Mouse (Mus musculus) heart, embryonic 12.5 days (tissue): ENCODE data around the gene Zfp12. TPM values are rescaled to one million over a fixed set of nuclear protein-coding genes. Genes with fewer than 3 reads are reported as not detected.

Experiments used
- ATAC-seq: fragments of 200-750 bp; cut with Nextera tagmentation; 2 replicates; pipeline ENCODE4 v1.8.0; 2017; ENCODE audit warnings: moderate TSS enrichment, moderate library complexity; ENCODE audit not compliant: insufficient number of reproducible peaks, low FRiP score
- H3K27ac ChIP-seq: fragments of 300-500 bp; sonication (generic); 2 replicates; pipeline ENCODE4 v1.5.1; 2016; ENCODE audit warnings: mild to moderate bottlenecking, moderate library complexity; ENCODE audit not compliant: poor library complexity, severe bottlenecking
- H3K27me3 ChIP-seq: fragments of 300-500 bp; sonication (generic); replicated peaks from 2 replicates; pipeline ENCODE4 v1.6.1; 2016; ENCODE audit warnings: mild to moderate bottlenecking, moderate library complexity
- H3K36me3 ChIP-seq: fragments of 300-500 bp; sonication (generic); 2 replicates; pipeline ENCODE4 v1.6.1; 2016; ENCODE audit warnings: mild to moderate bottlenecking, moderate library complexity
- H3K4me1 ChIP-seq: fragments of 300-500 bp; sonication (generic); replicated peaks from 2 replicates; pipeline ENCODE4 v1.6.1; 2016; ENCODE audit warnings: mild to moderate bottlenecking
- H3K4me2 ChIP-seq: fragments of 300-500 bp; sonication (generic); 2 replicates; pipeline ENCODE4 v1.6.1; 2016; ENCODE audit warnings: mild to moderate bottlenecking, moderate library complexity
- H3K4me3 ChIP-seq: fragments of 300-500 bp; sonication (generic); 2 replicates; pipeline ENCODE4 v1.5.1; 2016; ENCODE audit warnings: mild to moderate bottlenecking
- H3K9ac ChIP-seq: fragments of 300-500 bp; sonication (generic); 2 replicates; pipeline ENCODE4 v1.6.1; 2016; ENCODE audit warnings: mild to moderate bottlenecking, moderate library complexity
- H3K9me3 ChIP-seq: fragments of 300-500 bp; sonication (generic); replicated peaks from 2 replicates; pipeline ENCODE4 v1.6.1; 2016; ENCODE audit warnings: mild to moderate bottlenecking, moderate library complexity
- WGBS: fragments of 180-500 bp; shearing (Covaris S2); methylation state at CpG from one replicate; pipeline ENCODE4 v1.1.7; 2016; 5-methylcytosine and 5-hydroxymethylcytosine counted together
- polyA plus RNA-seq: library from polyadenylated mRNA; unstranded; fragments of >200 nt; fragmentation: Nextera tagmentation; extraction: Ambion mirVana; gene quantifications from 2 replicates; pipeline ENCODE4 v1.2.1, GENCODE M21; 2016

Gene Zfp12
- polyA plus RNA-seq, 1 experiment from 2014 or later, result 11.3 TPM

- peaks cover 97% of the 10 kb centered on the region for H3K27me3 ChIP-seq
- H3K27ac ChIP-seq, result no peak overlapping the region
- peaks cover 24% of the 10 kb centered on the region for H3K4me1 ChIP-seq
- no peaks in the 10 kb centered on the region for H3K36me3 ChIP-seq
- peak overlapping the region; percentile 72 for H3K4me2 ChIP-seq
- H3K9ac ChIP-seq, result no peak overlapping the region
- H3K4me3 ChIP-seq, result peak overlapping the region; percentile 40
- no peaks in the 10 kb centered on the region; the same call in 1 of the 2 replicates for H3K9me3 ChIP-seq
- 12% methylated on average over 9 of the region's 9 CpGs for WGBS
- no peak for ATAC-seq
Observed at GRCm38 (mm10) chr5:143288378-143288911, 53.5 kb downstream of the Zfp12 start.

DNA sequence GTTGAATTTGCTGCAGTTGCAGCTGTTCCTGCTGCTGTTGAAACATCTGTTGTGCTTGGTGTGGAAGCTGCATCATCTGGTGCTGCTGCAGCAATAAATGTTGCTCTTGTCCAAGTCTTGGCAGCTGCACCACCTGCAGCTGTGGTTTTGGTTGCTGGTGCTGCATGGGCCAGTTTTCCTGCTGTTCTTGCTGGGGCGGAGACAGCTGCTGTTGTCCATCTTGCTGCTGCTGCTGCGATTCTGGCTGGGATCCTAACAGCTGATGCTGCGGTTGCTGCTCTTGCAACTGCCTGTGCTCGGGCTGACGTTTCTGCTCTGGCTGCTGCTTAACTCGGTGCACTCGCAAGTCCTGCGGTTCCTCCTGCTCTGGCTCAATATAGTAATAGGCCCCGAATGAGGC lies 54.3 kb downstream of the Zfp12 start:
- Histone ChIP-seq H3K4me2 (no peak overlapping the region), H3K4me1 (peaks cover 30% of the 10 kb centered on the region), H3K9me3 (no peaks in the 10 kb centered on the region; the same call in 1 of the 2 replicates), H3K27ac (no peak overlapping the region), H3K36me3 (no peaks in the 10 kb centered on the region), H3K27me3 (peaks cover 100% of the 10 kb centered on the region), H3K4me3 (no peak overlapping the region), H3K9ac (no peak overlapping the region)
- 71% methylated on average over 9 of the region's 9 CpGs for WGBS
- ATAC-seq, result no peak

GRCm38 (mm10) chr5:143292879-143293278 lies 57.9 kb downstream of the Zfp12 start:
- 2% methylated on average over 19 of the region's 19 CpGs for WGBS
- Histone ChIP-seq H3K27ac (no peak overlapping the region), H3K36me3 (no peaks in the 10 kb centered on the region), H3K9ac (peak overlapping the region; percentile 59), H3K4me3 (peak overlapping the region; percentile 54), H3K27me3 (peaks cover 71% of the 10 kb centered on the region), H3K9me3 (peaks cover 5% of the 10 kb centered on the region), H3K4me2 (peak overlapping the region; percentile 83), H3K4me1 (peaks cover 31% of the 10 kb centered on the region)
- 0 out of 2 replicates have a peak, but pooled peaks have one; percentile 6 for ATAC-seq

GRCm38 (mm10) chr5:143293404-143293803 lies 58.4 kb downstream of the Zfp12 start, which contains the start of gene Zfp853:
TSS of gene Zfp853 (minus strand) at chr5:143293623.
- Histone ChIP-seq H3K4me2 (peak within 1 kb of the TSS; percentile 83), H3K27me3 (peaks cover 66% of the 10 kb centered on the region), H3K4me3 (peak within 1 kb of the TSS; percentile 54), H3K9me3 (peaks cover 5% of the 10 kb centered on the region), H3K27ac (no peak within 1 kb of the TSS), H3K36me3 (no peaks in the 10 kb centered on the region; the same call in 1 of the 2 replicates), H3K9ac (peak within 1 kb of the TSS; percentile 59), H3K4me1 (peaks cover 29% of the 10 kb centered on the region)
- ATAC-seq, result peak; percentile 35; the same call in 1 of the 2 replicates
- 2% methylated on average over 22 of the region's 38 CpGs for WGBS

DNA sequence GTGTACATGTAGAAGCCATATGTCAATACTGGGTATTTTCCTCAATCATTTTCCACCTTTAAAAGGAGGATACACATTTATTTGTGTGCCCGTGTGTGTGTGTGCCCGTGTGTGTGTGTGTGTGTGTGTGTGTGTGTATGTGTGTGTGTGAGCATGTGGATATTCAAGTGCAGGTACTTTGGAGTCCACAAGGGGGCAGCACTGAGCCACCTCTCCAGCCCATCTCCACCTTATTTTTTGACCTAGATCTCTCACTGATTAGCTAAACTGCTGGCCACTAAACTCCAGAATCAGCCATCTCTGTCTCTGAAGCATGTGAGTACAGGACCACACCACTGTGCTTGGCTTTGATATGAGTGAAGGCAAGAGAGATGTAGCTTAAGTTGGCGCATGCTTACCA lies 59.9 kb downstream of the Zfp12 start:
- H3K9me3 ChIP-seq, result peaks cover 5% of the 10 kb centered on the region
- H3K9ac ChIP-seq, result no peak overlapping the region
- peaks cover 10% of the 10 kb centered on the region for H3K36me3 ChIP-seq
- no peak overlapping the region for H3K4me3 ChIP-seq
- 88% methylated on average over 3 of the region's 3 CpGs for WGBS
- H3K4me1 ChIP-seq, result peaks cover 26% of the 10 kb centered on the region
- no peak for ATAC-seq
- H3K27me3 ChIP-seq, result peaks cover 51% of the 10 kb centered on the region
- H3K27ac ChIP-seq, result no peak overlapping the region
- H3K4me2 ChIP-seq, result no peak overlapping the region

DNA sequence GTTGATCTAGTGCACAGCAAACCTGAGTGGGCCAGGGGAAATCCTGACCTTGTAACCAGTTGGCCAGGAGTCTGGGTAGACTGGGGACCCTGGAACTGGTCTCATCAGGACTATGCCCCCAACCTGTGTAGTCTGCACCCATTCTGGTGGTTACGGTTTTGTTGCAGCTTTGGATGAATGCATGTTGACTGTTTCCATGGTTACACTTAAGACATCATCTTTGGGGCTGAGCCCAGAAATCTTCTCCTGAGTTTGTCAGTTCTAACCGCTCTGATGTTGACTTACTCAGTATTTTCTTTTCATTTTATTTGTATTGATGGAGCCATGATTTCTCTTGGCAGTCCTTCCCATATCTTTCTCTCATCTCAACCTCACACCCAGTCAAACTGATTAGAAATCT lies 60.4 kb downstream of the Zfp12 start:
- Histone ChIP-seq H3K4me1 (peaks cover 26% of the 10 kb centered on the region), H3K4me2 (no peak overlapping the region), H3K9ac (no peak overlapping the region), H3K27me3 (peaks cover 47% of the 10 kb centered on the region), H3K36me3 (peaks cover 15% of the 10 kb centered on the region), H3K4me3 (no peak overlapping the region), H3K9me3 (peaks cover 5% of the 10 kb centered on the region; the same call in 1 of the 2 replicates), H3K27ac (no peak overlapping the region)
- no peak for ATAC-seq
- 89% methylated on average over 2 of the region's 2 CpGs for WGBS

GRCm38 (mm10) chr5:143297986-143298385 lies 63.0 kb downstream of the Zfp12 start:
- 77% methylated on average over 9 of the region's 9 CpGs for WGBS
- ATAC-seq, result no peak

GRCm38 (mm10) chr5:143298391-143298790 lies 63.4 kb downstream of the Zfp12 start:
- H3K4me3 ChIP-seq, result no peak overlapping the region
- no peak overlapping the region for H3K4me2 ChIP-seq
- H3K27ac ChIP-seq, result no peak overlapping the region
- peaks cover 45% of the 10 kb centered on the region for H3K36me3 ChIP-seq
- peaks cover 17% of the 10 kb centered on the region for H3K4me1 ChIP-seq
- H3K9me3 ChIP-seq, result peaks cover 5% of the 10 kb centered on the region; the same call in 1 of the 2 replicates
- H3K9ac ChIP-seq, result no peak overlapping the region
- H3K27me3 ChIP-seq, result peaks cover 16% of the 10 kb centered on the region
- no peak for ATAC-seq
- WGBS, result 87% methylated on average over 7 of the region's 7 CpGs

More at GRCm38 (mm10) chr5:143297986-143298385, 63.0 kb downstream of the Zfp12 start:
- peaks cover 20% of the 10 kb centered on the region for H3K27me3 ChIP-seq
- no peak overlapping the region for H3K9ac ChIP-seq
- H3K36me3 ChIP-seq, result peaks cover 41% of the 10 kb centered on the region
- peaks cover 21% of the 10 kb centered on the region for H3K4me1 ChIP-seq
- H3K27ac ChIP-seq, result no peak overlapping the region
- H3K4me2 ChIP-seq, result no peak overlapping the region
- H3K4me3 ChIP-seq, result no peak overlapping the region
- peaks cover 5% of the 10 kb centered on the region; the same call in 1 of the 2 replicates for H3K9me3 ChIP-seq

Other genes starting within 250 kb of the Zfp12 start
- gene Rnf216, start 122.2 kb upstream of the Zfp12 start, polyA plus RNA-seq, result 38.7 and 40.4 TPM in 2 replicates
- not detected in 2 replicates for gene Olfr718-ps1, start 87.6 kb upstream of the Zfp12 start, polyA plus RNA-seq
- 8.8 and 9.0 TPM in 2 replicates for gene Rbak, start 54.4 kb upstream of the Zfp12 start, polyA plus RNA-seq
- gene Spdye4b, start 54.1 kb upstream of the Zfp12 start, polyA plus RNA-seq, result not detected in 2 replicates
- gene Spdye4a, start 8.3 kb upstream of the Zfp12 start, polyA plus RNA-seq, result not detected in 2 replicates
- 4.6 and 4.9 TPM in 2 replicates for gene Zfp316, start 34.9 kb downstream of the Zfp12 start, polyA plus RNA-seq
- gene Zfp853, start 58.5 kb downstream of the Zfp12 start, polyA plus RNA-seq, result 0.09 TPM in 1 of 2 replicates, not detected in the other
- 26.9 and 27.6 TPM in 2 replicates for gene E130309D02Rik, start 80.2 kb downstream of the Zfp12 start, polyA plus RNA-seq
- 51.9 and 56.5 TPM in 2 replicates for gene Zdhhc4, start 94.1 kb downstream of the Zfp12 start, polyA plus RNA-seq
- gene Grid2ip, start 122.2 kb downstream of the Zfp12 start, polyA plus RNA-seq, result 0.14 and 0.51 TPM in 2 replicates
- 285 TPM in 2 replicates for gene Kdelr2, start 168.7 kb downstream of the Zfp12 start, polyA plus RNA-seq
- 10.6 TPM in 2 replicates for gene Daglb, start 229.4 kb downstream of the Zfp12 start, polyA plus RNA-seq